Mouse (Mus musculus): ENCODE results near the gene Snd1. TPM values are rescaled to one million over a fixed set of nuclear protein-coding genes. Genes with fewer than 3 reads are reported as not detected.

Gene Snd1
- polyA plus RNA-seq, 1 experiment = 62.1 TPM

DNA sequence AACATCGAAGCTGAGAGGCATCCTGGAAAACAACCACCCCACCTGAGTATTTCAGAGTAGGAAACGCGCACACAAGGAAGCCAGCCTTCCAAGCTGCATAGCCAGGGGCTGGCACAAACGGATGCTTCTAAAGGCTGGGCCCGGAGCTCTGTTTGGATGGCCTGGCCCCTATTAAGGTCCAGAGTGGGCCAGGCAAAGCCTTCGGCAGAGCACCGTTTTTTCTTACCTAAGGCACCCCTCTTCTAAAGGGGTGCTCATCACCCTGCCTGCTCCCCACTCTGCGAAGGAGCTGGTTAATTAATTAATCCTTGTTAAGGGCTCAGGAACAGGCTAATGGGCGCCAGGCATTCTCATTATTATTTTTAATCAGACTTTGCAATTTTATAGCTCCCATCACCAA is 456.3 kb downstream of the Snd1 start:
- Histone ChIP-seq H3K4me1 (ENCODE audit: control insufficient read depth, insufficient read depth, low read length) (no peaks in the 10 kb centered on the region), H3K4me3 (ENCODE audit: insufficient read depth, low read length) (no peak overlapping the region), H3K27ac (ENCODE audit: insufficient read depth, low read length) (no peak overlapping the region)
- no peak for TF ChIP-seq POLR2A (IDR thresholded peaks at IDR 0.05; ENCODE audit: extremely low read depth, insufficient read depth, low read length)
- TF ChIP-seq CTCF (IDR thresholded peaks at IDR 0.05; ENCODE audit: extremely low read depth, insufficient read depth, low read length) = no peak

DNA sequence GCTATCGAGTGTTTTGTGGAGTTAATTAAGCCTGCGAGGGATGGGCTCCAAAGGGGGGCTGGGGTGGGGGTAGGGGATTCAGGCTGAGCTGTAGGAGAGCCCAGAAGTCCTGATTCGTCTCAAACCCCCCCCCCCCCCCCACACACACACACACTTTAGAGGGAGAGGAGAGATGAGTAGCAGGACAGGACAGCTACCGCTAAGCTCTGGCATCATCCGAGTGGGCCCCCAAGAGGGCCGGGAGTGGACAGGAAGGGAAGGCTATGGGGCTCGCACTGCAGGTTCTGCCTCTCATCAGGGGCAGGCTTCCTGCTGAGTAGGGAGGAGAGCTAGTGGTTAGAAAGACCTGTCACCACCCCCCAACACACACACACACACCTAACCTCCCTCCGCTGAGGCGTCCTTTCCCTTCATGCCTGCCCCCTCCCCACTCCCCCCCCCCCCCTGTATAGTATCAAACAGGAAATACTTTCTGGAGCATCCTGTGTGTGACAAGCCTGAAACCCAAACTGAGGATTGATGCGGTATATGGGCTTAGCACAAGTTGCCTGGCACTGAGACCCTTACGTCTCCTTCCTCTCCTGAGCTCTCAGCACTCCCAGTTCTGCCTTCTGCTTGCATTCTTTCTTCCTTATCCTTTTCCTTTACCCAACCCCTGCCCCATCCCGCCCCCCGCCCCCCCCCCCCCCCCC is 456.8 kb downstream of the Snd1 start:
- peak overlapping the region; percentile 2; the same call in 1 of the 2 replicates for H3K4me3 ChIP-seq (ENCODE audit: insufficient read depth, low read length)
- no peak for TF ChIP-seq CTCF (IDR thresholded peaks at IDR 0.05; ENCODE audit: extremely low read depth, insufficient read depth, low read length)
- no peak for TF ChIP-seq POLR2A (IDR thresholded peaks at IDR 0.05; ENCODE audit: extremely low read depth, insufficient read depth, low read length)
- no peaks in the 10 kb centered on the region for H3K4me1 ChIP-seq (ENCODE audit: control insufficient read depth, insufficient read depth, low read length)
- H3K27ac ChIP-seq (ENCODE audit: insufficient read depth, low read length) = no peak overlapping the region

DNA sequence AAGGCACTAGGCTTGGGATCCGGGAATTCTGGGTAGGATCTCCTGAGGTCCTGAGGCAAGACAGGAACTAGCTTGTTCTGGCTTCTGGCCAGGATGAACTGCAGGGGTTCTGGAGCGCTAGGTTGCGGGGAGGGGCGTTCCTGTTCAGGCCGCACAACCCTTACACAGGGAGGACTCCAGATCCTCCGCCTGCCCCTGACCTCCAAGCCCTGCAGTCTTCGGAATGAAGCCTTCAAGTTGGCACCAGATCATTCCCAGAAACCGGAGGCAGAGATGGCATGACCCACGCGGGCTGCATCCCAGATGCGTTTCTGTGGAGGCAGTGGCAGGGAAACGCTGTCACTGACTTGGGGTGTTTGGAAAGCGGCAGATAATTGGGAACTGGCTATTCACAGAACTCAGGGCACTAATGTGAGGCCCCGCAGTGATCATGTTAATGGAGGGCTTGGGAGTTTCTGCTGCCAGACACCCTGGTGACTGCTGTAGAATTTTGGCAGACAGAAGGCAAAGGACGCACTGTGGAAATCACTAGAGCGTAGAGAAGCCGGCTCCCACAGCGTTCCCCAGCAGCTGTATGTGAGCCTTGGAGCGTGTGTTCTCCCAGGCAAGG is 457.5 kb downstream of the Snd1 start:
- no peak overlapping the region for H3K27ac ChIP-seq (ENCODE audit: insufficient read depth, low read length)
- no peak for TF ChIP-seq CTCF (IDR thresholded peaks at IDR 0.05; ENCODE audit: extremely low read depth, insufficient read depth, low read length)
- peak overlapping the region; percentile 2; the same call in 1 of the 2 replicates for H3K4me3 ChIP-seq (ENCODE audit: insufficient read depth, low read length)
- H3K4me1 ChIP-seq (ENCODE audit: control insufficient read depth, insufficient read depth, low read length) = no peaks in the 10 kb centered on the region

- no peak overlapping the region for H3K27ac ChIP-seq (ENCODE audit: insufficient read depth, low read length)
- H3K4me1 ChIP-seq (ENCODE audit: control insufficient read depth, insufficient read depth, low read length) = no peaks in the 10 kb centered on the region
- H3K4me3 ChIP-seq (ENCODE audit: insufficient read depth, low read length) = no peak overlapping the region
- TF ChIP-seq CTCF (IDR thresholded peaks at IDR 0.05; ENCODE audit: extremely low read depth, insufficient read depth, low read length) = no peak
- no peak for TF ChIP-seq POLR2A (IDR thresholded peaks at IDR 0.05; ENCODE audit: extremely low read depth, insufficient read depth, low read length)
Observed at GRCm38 (mm10) chr6:28935736-28936135, 460.8 kb downstream of the Snd1 start.

DNA sequence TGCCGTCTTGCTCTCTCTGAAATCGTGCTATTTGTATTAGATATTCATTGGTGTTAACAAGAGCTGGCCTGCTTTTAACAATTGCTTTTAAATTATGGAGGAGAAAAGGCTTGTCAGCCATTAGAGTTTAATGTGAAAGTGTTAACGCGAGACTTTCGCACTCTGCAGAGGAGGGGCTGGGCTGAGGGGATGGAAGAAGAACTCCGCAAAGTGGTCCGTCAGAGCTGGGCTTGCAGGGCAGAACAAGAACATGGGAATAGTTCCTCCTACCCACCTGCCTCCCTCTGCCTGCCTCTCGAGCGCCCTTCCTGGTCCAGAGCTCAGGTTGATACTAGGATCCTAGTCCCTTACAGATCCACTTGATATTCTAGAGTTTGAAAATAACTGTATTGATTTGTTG is 472.3 kb downstream of the Snd1 start:
- no peaks in the 10 kb centered on the region for H3K4me1 ChIP-seq (ENCODE audit: control insufficient read depth, insufficient read depth, low read length)
- H3K27ac ChIP-seq (ENCODE audit: insufficient read depth, low read length) = no peak overlapping the region
- TF ChIP-seq POLR2A (IDR thresholded peaks at IDR 0.05; ENCODE audit: extremely low read depth, insufficient read depth, low read length) (no peak), CTCF (IDR thresholded peaks at IDR 0.05; ENCODE audit: extremely low read depth, insufficient read depth, low read length) (no peak)
- H3K4me3 ChIP-seq (ENCODE audit: insufficient read depth, low read length) = no peak overlapping the region

- no peak overlapping the region for H3K4me3 ChIP-seq (ENCODE audit: insufficient read depth, low read length)
- TF ChIP-seq CTCF (IDR thresholded peaks at IDR 0.05; ENCODE audit: extremely low read depth, insufficient read depth, low read length) = peak; percentile 72
- TF ChIP-seq POLR2A (IDR thresholded peaks at IDR 0.05; ENCODE audit: extremely low read depth, insufficient read depth, low read length) = no peak
Observed at GRCm38 (mm10) chr6:28949269-28949668, 474.3 kb downstream of the Snd1 start.

DNA sequence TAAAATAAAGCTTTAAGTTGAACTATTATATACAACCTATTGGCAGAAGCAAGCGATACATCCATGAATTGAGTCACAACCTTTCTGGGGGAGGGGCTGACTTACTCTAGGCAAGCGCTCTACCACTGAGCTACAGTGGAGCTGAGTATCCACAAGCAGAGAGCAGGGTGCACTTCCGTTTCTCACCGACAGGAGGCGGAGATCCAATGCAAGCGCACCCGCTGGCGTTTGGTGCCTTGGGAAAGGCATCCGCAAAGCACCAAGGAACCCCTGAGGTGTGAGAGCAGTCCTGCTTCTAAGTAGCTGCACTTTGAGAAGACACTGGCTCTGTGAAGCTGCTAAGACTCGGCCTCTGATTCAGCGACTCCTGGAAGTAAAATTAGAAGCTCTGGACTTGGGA is 480.6 kb downstream of the Snd1 start:
- no peak overlapping the region for H3K4me3 ChIP-seq (ENCODE audit: insufficient read depth, low read length)
- H3K27ac ChIP-seq (ENCODE audit: insufficient read depth, low read length) = no peak overlapping the region
- TF ChIP-seq POLR2A (IDR thresholded peaks at IDR 0.05; ENCODE audit: extremely low read depth, insufficient read depth, low read length) = no peak
- TF ChIP-seq CTCF (IDR thresholded peaks at IDR 0.05; ENCODE audit: extremely low read depth, insufficient read depth, low read length) = peak; percentile 72
- H3K4me1 ChIP-seq (ENCODE audit: control insufficient read depth, insufficient read depth, low read length) = no peaks in the 10 kb centered on the region

More at GRCm38 (mm10) chr6:28949269-28949668, 474.3 kb downstream of the Snd1 start:
- Histone ChIP-seq H3K27ac (ENCODE audit: insufficient read depth, low read length) (no peak overlapping the region), H3K4me1 (ENCODE audit: control insufficient read depth, insufficient read depth, low read length) (no peaks in the 10 kb centered on the region)

- Histone ChIP-seq H3K27ac (ENCODE audit: insufficient read depth, low read length) (no peak overlapping the region), H3K4me3 (ENCODE audit: insufficient read depth, low read length) (no peak overlapping the region), H3K4me1 (ENCODE audit: control insufficient read depth, insufficient read depth, low read length) (no peaks in the 10 kb centered on the region)
- TF ChIP-seq POLR2A (IDR thresholded peaks at IDR 0.05; ENCODE audit: extremely low read depth, insufficient read depth, low read length) = no peak
- no peak for TF ChIP-seq CTCF (IDR thresholded peaks at IDR 0.05; ENCODE audit: extremely low read depth, insufficient read depth, low read length)
Observed at GRCm38 (mm10) chr6:28957486-28957885, 482.5 kb downstream of the Snd1 start.

DNA sequence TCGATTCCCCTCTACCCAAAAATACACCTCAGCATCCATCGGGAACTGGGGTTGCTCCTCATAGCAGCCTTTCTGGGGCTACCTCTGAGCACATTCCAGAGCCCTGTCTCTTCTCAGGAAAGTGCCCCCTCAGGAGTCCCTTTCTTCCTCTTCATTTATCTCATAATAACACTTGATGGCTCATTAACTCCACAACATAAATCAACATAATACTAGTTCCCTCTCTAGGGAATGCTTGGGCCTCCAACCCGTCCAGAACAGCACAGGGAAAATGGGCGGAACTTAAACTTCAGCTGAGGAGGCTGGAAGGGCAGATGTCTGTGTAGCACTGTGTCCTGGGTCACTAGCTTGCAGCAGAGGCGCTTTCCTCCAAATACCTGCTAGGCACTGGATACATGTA is 488.2 kb downstream of the Snd1 start:
- no peak overlapping the region for H3K4me3 ChIP-seq (ENCODE audit: insufficient read depth, low read length)
- no peaks in the 10 kb centered on the region for H3K4me1 ChIP-seq (ENCODE audit: control insufficient read depth, insufficient read depth, low read length)
- H3K27ac ChIP-seq (ENCODE audit: insufficient read depth, low read length) = no peak overlapping the region
- TF ChIP-seq POLR2A (IDR thresholded peaks at IDR 0.05; ENCODE audit: extremely low read depth, insufficient read depth, low read length) = no peak
- no peak for TF ChIP-seq CTCF (IDR thresholded peaks at IDR 0.05; ENCODE audit: extremely low read depth, insufficient read depth, low read length)

- no peak overlapping the region for H3K27ac ChIP-seq (ENCODE audit: insufficient read depth, low read length)
- no peak overlapping the region for H3K4me3 ChIP-seq (ENCODE audit: insufficient read depth, low read length)
- H3K4me1 ChIP-seq (ENCODE audit: control insufficient read depth, insufficient read depth, low read length) = peaks cover 4% of the 10 kb centered on the region; the same call in 1 of the 2 replicates
- TF ChIP-seq POLR2A (IDR thresholded peaks at IDR 0.05; ENCODE audit: extremely low read depth, insufficient read depth, low read length) = no peak
- TF ChIP-seq CTCF (IDR thresholded peaks at IDR 0.05; ENCODE audit: extremely low read depth, insufficient read depth, low read length) = no peak
Observed at GRCm38 (mm10) chr6:28965264-28965663, 490.3 kb downstream of the Snd1 start.
